Comparison of ENCODE assay signal across 8 mouse cellular contexts in the genomic region with DNA sequence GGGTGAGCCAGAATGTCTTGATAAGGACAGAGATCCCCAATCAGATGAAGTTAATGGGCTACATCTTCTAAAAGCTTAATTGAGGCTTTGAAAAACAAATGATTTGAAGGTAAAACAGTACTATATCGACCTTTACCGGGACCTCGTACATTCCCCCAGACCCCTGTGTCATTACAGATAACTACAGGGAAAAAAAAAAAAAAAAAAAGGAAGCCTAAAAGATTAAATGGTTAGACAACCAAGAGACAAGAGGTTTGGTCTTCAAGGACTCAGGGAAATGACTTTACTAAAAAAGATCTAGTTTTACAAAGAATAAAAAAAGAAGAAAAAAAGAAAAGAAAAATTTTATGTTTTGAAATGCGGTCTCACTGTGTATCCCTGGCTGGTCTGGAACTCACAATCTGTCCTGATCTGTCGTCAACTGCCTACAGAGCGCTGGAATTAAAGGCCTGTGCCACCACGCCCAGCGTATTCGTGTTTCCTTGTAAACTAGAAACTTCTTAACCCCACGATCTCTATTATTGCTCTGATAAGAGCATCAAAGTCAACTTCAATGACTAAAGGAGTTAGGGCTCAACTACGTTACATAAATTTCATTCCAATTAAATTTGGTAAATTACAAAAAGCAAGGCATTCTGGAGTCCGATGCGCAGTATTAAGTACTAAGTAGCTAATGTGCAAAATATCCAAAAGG. TPM values are rescaled to one million over a fixed set of nuclear protein-coding genes. Genes with fewer than 3 reads are reported as not detected.
DNase-seq lines count a peak whose midpoint lies in the region; ATAC-seq lines count a peak whose summit lies in the region.

No protein-coding gene starts in this region.

- H3K36me3 ChIP-seq in heart, embryonic 13.5 days: peaks cover 13% of the 10 kb centered on the region
- H3K36me3 ChIP-seq in splenic B cell, adult 2 months (ENCODE audit: control insufficient read depth, insufficient read depth, low read length, poor library complexity, severe bottlenecking): no peaks in the 10 kb centered on the region; the same call in 1 of the 2 replicates

- peak overlapping the region; percentile 92 for H3K9ac ChIP-seq in heart, embryonic 13.5 days

- peak overlapping the region; percentile 96 for H3K27ac ChIP-seq in heart, embryonic 13.5 days (replicated peaks)

- peaks cover 36% of the 10 kb centered on the region for H3K4me1 ChIP-seq in heart, embryonic 13.5 days

- intact Hi-C loops in heart, postnatal 25 days (cut with DNase I): loop anchor here (5.0 kb wide), 1 partner anchor 67 kb away; no protein-coding TSS in a partner anchor

- no peaks in the 10 kb centered on the region for H3K27me3 ChIP-seq in heart, embryonic 13.5 days (replicated peaks)
- no peaks in the 10 kb centered on the region for H3K27me3 ChIP-seq in splenic B cell, adult 2 months (ENCODE audit: control insufficient read depth, insufficient read depth, low read length, poor library complexity, severe bottlenecking)

- peak overlapping the region; percentile 79 for H3K4me3 ChIP-seq in heart, embryonic 13.5 days

- no peak for ATAC-seq in heart, embryonic 13.5 days (ENCODE audit: extremely low read depth, insufficient number of reproducible peaks, low FRiP score, low TSS enrichment)
- ATAC-seq in erythroid progenitor cell, adult 5-6 weeks (replicated peaks; ENCODE audit: low FRiP score, poor library complexity, severe bottlenecking): peak; percentile 60

- no peaks in the 10 kb centered on the region for H3K9me3 ChIP-seq in heart, embryonic 13.5 days

- 9% methylated on average over 13 of the region's 13 CpGs for WGBS in heart, embryonic 13.5 days

- H3K4me2 ChIP-seq in heart, embryonic 13.5 days: peak overlapping the region; percentile 70

- no peak for DNase-seq in heart, postnatal 25 days (ENCODE audit: low spot score)
- DNase-seq in ES-CJ7 (ENCODE audit: low read depth, low spot score): peak; percentile 25
- DNase-seq in liver: peak; percentile 56
- DNase-seq in splenic B cell, adult 2 months (ENCODE audit: low read depth, low spot score): peak; percentile 2
- no peak for DNase-seq in layer of hippocampus, adult 18-20 months (ENCODE audit: low spot score in 2 of 2)
- DNase-seq in urinary bladder, adult 18-20 months (ENCODE audit: low spot score in 2 of 2): no peak

RNA-seq across cellular contexts. Expression of a gene that starts 0.9 kb away (rescaled TPM):
- 165 and 182 TPM in 2 replicates for polyA plus RNA-seq in heart, embryonic 13.5 days (2015; fragmentation: Nextera tagmentation; extraction: Ambion mirVana)
- total RNA-seq in heart, postnatal 25 days (2021): 10 to 100 TPM; 62.1 to 64.8 TPM
- total RNA-seq in erythroid progenitor cell, adult 5-6 weeks (2015; ENCODE audit: low replicate concordance): 75.7 and 78.4 TPM in 2 replicates
- 23.5 and 33.8 TPM in 2 replicates for total RNA-seq in erythroid progenitor cell, adult 5-6 weeks (2017; ENCODE audit: low replicate concordance)
- total RNA-seq in layer of hippocampus, adult 18-20 months (2021): 10 to 100 TPM; 70.7 to 72.3 TPM

RNA-seq across cellular contexts. Expression of a gene that starts 39.5 kb away (rescaled TPM):
- polyA plus RNA-seq in heart, embryonic 13.5 days (2015; fragmentation: Nextera tagmentation; extraction: Ambion mirVana): 7.5 and 8.0 TPM in 2 replicates
- total RNA-seq in heart, postnatal 25 days (2021): 10 to 100 TPM in 1 of 2 experiments, 1 to 10 TPM in 1; 8.2 to 10.8 TPM
- total RNA-seq in erythroid progenitor cell, adult 5-6 weeks (2015; ENCODE audit: low replicate concordance): 19.8 and 39.0 TPM in 2 replicates
- total RNA-seq in erythroid progenitor cell, adult 5-6 weeks (2017; ENCODE audit: low replicate concordance): 28.6 and 35.1 TPM in 2 replicates
- total RNA-seq in layer of hippocampus, adult 18-20 months (2021): 10 to 100 TPM; 14.3 to 16.4 TPM

RNA-seq across cellular contexts. Expression of a gene that starts 57.8 kb away (rescaled TPM):
- polyA plus RNA-seq in heart, embryonic 13.5 days (2015; fragmentation: Nextera tagmentation; extraction: Ambion mirVana): not detected in 2 replicates
- not detected for total RNA-seq in heart, postnatal 25 days (2021)
- total RNA-seq in erythroid progenitor cell, adult 5-6 weeks (2015; ENCODE audit: low replicate concordance): 2.2 TPM in 1 of 2 replicates, not detected in the other
- 0.64 TPM in 1 of 2 replicates, not detected in the other for total RNA-seq in erythroid progenitor cell, adult 5-6 weeks (2017; ENCODE audit: low replicate concordance)
- not detected for total RNA-seq in layer of hippocampus, adult 18-20 months (2021)

Comparison
In these comparisons a context has a peak if more than half of its experiments do, and no peak if none do; other contexts are left out.
1. DNase-seq: peak in ES-CJ7 (single experiment), liver (single experiment) and splenic B cell, adult 2 months (single experiment); none in heart, postnatal 25 days (single experiment), layer of hippocampus, adult 18-20 months (0 of 2) and urinary bladder, adult 18-20 months (0 of 2).